Mouse (Mus musculus) gastrocnemius, postnatal 10 days (tissue): ENCODE measurements around the gene Olfr524. TPM values are rescaled to one million over a fixed set of nuclear protein-coding genes. Genes with fewer than 3 reads are reported as not detected.

ENCODE experiments used
- DNase-seq: peaks from one replicate; pipeline ENCODE4 v3.0.0; 2021; ENCODE audit warnings: mixed read lengths
- long read RNA-seq, 2 experiments: library from polyadenylated mRNA; stranded (forward); transcript quantifications; one replicate each; pipeline ENCODE4 v2.0.0; 2021
- total RNA-seq, 2 experiments: library from RNA; stranded (reverse); gene quantifications; 2 replicates each; pipeline ENCODE4 v1.2.3; 2021

The Olfr524 gene
- total RNA-seq, result not detected
- long read RNA-seq, experiment 1, result 0 reads
- long read RNA-seq, experiment 2, result 0 reads

GRCm38 (mm10) chr7:140205864-140206263 lies at the start of gene Olfr524:
TSS of gene Olfr524 (minus strand) at chr7:140205964.
- DNase-seq, result no peak

DNA sequence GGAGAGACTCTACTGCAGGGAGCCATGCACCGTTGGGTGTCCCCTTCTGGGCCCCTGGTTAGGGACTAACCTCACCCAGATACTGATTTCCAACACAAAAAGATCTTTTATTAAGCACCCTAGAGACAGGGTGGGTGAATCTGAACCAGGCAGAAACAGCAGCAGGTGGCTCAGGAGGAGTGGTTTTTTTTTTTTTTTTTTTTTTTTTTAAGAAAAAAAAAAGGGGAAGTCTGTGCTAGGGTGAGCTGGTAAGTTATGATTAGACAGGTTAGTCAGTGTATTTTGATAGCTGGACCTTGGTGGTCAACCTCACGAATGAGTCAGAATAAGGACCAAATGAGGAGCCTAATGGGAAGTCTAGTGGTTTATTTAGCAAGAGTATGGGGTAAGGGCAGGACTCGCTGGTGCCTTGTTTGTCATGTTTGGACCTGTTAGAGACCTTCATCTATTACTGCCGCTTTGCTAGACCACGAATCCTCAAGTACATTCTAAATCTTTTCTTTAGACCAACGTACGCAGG lies 48.1 kb upstream of the Olfr524 start:
- no peak for DNase-seq

DNA sequence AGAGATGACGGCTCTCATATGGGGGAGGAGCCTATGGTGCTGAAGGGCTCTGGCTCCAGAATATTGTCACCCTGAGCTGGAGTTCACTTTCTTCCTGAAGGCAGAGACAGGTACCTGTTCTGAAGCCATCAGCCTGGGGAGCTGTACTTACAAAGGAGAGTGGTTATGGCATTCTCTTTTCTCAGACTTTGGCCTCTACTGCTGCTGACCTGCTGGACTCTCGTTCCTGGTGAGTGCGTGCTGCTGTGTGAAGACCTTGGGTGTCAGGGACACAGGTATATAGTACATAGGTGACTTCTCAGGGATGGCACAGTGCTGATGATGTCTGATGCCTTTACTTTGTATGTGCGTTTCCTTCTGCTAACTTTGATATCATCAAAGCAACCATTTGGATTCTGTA lies 41.5 kb upstream of the Olfr524 start, which contains the start of gene 5830411N06Rik:
Gene 5830411N06Rik, plus strand, starts transcription at position 69 of the 400 bp plus-strand sequence.
- no peak for DNase-seq

DNA sequence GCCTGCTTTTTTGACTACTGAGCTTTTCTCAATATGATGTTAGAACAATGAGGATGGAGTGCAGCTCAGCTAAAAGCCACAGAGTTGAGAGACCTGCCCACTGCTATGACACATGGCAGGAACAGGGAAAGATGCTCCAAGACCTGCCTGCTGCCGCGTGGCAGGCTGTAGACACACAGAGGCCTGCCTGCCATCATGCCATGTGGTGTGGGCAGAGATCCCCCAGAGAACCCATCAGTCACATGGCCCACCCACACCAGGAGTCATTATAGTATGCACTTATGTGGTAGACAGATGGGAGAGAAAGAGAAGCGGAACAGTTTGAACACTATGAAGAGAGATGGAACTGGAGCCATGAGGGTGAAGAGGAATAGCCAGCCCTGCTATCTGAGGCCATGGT lies 27.9 kb upstream of the Olfr524 start:
- no peak for DNase-seq

DNA sequence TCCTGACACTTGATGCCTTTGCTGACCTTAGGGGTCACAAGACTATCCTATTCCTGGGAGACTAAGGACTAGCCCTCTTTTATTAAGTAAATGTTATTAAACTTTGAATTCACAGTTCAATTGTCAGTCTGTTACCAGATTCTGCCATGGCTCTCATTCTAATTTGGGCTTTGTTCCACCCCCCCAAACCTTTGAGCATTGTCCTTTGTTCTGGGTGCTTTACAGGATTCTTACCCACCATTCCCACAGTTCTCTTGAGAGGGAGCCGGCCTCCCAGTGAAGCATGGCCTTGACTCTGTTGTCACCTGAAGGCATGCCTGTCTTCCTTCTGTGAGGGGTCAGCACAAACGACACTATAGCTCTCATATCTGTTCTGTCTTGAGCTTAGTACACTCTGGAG lies 25.3 kb upstream of the Olfr524 start:
- no peak for DNase-seq

DNA sequence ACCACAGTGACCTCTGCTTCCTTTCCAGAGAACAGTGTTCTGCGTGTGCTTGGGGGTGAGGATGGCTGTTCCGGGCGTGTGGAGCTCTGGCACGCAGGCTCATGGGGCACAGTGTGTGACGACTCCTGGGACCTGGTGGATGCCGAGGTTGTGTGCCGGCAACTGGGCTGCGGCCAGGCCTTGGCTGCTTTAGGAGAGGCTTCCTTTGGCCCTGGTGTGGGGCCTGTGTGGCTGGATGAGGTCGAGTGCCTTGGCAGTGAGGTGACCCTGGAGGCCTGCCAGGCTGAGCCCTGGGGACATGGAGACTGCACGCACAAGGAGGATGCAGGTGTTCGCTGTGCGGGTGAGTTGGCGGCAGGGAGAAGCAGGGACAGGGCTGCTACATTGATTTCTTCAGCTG lies 22.7 kb upstream of the Olfr524 start:
- DNase-seq, result no peak

GRCm38 (mm10) chr7:140224209-140224608 lies 18.4 kb upstream of the Olfr524 start:
- no peak for DNase-seq

- DNase-seq, result no peak
Observed at GRCm38 (mm10) chr7:140220375-140220774, 14.6 kb upstream of the Olfr524 start.

DNA sequence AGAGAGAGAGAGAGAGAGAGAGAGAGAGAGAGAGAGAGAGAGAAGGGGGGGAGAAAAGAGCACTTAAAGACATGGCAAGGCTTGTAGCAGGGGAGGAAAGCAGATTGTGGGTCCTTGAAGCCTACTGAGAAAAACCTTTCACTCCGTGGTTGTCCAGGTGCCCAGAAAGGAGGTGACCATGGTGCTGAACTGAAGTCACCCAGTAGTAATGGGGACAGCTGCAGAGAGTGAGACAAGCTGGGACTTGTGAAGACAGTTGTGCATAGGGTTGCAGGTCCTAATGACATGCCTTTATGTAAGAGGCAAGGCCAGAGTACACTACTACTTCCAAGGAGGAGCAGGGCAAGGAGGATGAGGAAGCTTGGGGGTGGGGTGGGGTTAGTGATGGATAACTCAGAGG lies 13.5 kb upstream of the Olfr524 start:
- no peak for DNase-seq

- no peak for DNase-seq
Observed at GRCm38 (mm10) chr7:140217967-140218366, 12.2 kb upstream of the Olfr524 start, which contains the start of gene Cd163l1. TSS of gene Cd163l1 (plus strand) at chr7:140218267.

DNA sequence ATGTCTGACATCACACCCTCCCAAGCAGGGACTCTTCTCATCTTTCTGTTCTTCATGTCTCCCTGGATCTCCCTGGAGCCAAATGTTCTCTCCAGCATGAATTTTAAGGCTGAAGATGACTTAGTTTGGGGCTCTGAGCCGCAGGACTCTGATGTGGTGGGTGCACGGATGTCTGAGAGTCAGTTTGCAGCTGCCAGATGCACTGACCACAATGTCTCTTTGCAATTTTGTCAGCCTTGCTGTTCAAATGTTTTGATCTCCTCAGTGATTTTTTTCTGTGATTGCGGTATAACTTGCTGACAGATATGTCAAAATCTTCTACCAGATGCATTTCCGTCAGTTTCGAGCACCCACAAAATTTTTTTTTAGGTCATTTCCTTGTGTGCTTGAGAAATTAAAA lies 8.1 kb upstream of the Olfr524 start:
- DNase-seq, result no peak

DNA sequence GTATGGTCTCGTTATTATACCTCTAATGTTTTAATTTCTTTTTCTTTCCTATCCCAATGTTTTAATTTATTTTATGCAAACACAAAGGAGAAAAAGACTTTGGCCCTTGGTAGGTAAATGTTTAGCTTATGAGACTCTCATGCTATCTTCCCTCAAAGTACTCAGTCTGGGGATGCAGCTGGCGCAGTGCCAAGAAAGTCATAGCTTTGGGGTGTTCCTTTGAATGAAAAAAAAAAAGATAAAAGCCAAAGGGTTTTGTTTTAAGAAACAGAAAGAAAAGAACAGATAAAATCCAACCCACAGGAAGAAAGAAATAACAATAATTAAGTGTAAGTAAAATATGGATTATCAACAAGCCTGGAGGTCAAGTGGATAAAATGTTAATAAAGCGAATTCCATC lies 2.9 kb upstream of the Olfr524 start:
- DNase-seq, result no peak

- DNase-seq, result no peak
Observed at GRCm38 (mm10) chr7:140208153-140208552, 2.4 kb upstream of the Olfr524 start.

- no peak for DNase-seq
Observed at GRCm38 (mm10) chr7:140206904-140207303, 1.1 kb upstream of the Olfr524 start.

- no peak for DNase-seq
Observed at GRCm38 (mm10) chr7:140201090-140201489, 4.7 kb downstream of the Olfr524 start.

DNA sequence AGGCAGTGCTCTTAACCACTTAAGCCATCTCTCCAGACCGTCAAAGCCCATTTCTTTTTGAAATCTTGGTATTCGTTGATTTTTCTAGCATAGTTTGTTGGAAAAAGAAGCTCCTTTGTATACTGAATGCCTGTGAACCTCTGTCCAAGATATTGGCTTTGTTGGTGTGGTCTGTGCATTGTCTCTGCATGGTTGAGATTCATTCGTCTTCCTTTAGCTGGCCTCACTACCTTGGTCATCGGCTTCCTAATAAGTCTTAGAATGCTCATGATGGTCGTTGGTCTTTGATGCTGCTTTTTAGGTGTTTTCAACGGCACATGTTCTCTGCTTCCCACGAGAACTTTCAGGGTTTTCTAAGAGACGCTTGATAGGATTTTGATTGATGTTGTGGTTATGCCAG lies 9.8 kb downstream of the Olfr524 start:
- DNase-seq, result no peak

- DNase-seq, result no peak
Observed at GRCm38 (mm10) chr7:140194031-140194430, 11.7 kb downstream of the Olfr524 start.

DNA sequence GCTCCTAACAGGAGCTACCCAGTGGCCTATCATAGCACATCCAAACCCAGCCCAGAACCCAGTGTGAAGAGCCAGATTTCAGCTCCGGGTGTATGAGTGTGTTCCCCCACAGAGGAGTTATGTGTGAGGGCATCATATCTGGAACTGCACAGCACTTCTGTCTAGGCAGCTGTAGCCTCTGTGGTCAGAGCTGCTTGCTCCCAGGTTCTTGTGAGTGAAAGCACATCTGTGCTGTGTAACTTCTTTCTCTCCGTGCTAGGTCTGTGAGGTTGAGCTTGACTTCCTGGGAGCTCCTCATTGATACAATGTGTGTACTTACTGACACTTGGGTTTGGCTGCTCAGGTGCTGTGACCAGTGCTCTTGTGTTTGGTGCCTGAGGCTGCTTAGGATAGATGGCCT lies 12.9 kb downstream of the Olfr524 start:
- no peak for DNase-seq

DNA sequence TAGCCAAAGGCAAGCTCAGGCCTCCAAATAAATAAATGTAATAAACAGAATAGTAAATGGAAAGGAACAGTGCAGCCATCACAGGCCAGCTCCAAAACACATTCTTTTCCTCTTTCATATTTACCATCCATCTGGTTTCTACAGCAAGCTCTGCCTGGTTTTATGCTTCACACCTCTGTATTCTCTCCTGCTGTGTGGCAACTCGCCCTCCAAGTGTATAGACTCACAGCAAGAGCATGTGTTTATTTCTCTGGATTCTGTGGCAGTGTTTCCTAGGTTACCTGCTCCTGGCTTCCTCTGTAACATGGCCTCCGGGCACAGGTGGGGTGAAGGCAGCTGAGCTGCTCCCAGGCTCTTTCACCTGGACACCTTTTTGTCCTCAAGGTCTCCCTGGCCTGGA lies 13.3 kb downstream of the Olfr524 start:
- no peak for DNase-seq

- no peak for DNase-seq
Observed at GRCm38 (mm10) chr7:140190435-140190834, 15.3 kb downstream of the Olfr524 start.

- DNase-seq, result no peak
Observed at GRCm38 (mm10) chr7:140188391-140189328, 17.1 kb downstream of the Olfr524 start.

- DNase-seq, result no peak
Observed at GRCm38 (mm10) chr7:140187721-140188390, 17.9 kb downstream of the Olfr524 start.
